Mouse (Mus musculus): ENCODE results near the gene Abhd18. TPM values are rescaled to one million over a fixed set of nuclear protein-coding genes. Genes with fewer than 3 reads are reported as not detected.

Gene Abhd18
- polyA plus RNA-seq, 1 experiment from 2014 or later: 8.6 TPM

DNA sequence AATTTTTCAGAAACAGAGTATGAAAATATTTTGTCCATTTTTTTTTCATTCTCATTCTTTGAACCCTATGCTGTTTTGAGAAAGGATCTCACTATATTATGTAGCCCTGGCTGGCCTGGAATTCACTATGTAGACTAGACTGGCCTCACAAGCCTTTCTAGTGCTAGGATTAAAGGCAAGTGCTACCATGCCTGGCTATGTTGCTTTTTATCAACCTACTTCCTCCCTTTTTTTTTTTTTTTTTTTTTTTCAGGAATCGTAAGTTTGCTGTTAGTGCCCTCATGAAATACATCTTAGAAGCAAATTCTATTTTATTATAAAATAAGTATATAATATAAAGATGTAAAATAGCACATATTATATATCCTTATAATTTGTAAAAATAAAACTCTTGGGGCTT is 108.0 kb downstream of the Abhd18 start:
- Histone ChIP-seq H3K27me3 (peaks cover 17% of the 10 kb centered on the region), H3K27ac (no peak overlapping the region), H3K4me2 (no peak overlapping the region), H3K36me3 (replicated peaks) (no peaks in the 10 kb centered on the region), H3K4me3 (replicated peaks) (no peak overlapping the region), H3K9me3 (no peaks in the 10 kb centered on the region), H3K4me1 (peaks cover 10% of the 10 kb centered on the region; the same call in 1 of the 2 replicates), H3K9ac (no peak overlapping the region)
- no peak for ATAC-seq (ENCODE audit: low FRiP score)
- WGBS: 93% methylated on average over 1 of the region's 1 CpGs

DNA sequence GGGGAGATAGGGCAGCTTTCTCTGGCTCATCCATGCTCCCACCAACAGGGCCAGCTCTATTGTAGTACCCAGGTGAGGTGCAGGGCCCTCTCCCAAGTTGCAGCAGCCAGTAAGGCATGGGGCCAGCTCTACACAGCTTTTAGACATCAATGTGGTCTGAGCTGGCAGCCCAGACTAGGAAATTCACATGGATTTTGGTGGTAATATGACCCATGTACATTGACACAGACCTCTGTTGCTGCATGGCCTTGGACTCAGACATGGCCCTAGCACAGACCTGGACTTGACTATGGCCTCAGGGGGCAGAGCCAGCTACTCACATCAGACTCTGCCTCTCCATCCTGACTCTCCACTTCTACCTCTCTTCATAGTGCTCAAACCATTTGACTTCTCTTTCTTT is 112.1 kb downstream of the Abhd18 start:
- ATAC-seq (ENCODE audit: low FRiP score): no peak
- Histone ChIP-seq H3K36me3 (replicated peaks) (no peaks in the 10 kb centered on the region), H3K9me3 (no peaks in the 10 kb centered on the region), H3K4me3 (replicated peaks) (no peak overlapping the region), H3K9ac (no peak overlapping the region), H3K4me2 (no peak overlapping the region), H3K27me3 (no peaks in the 10 kb centered on the region), H3K27ac (no peak overlapping the region), H3K4me1 (no peaks in the 10 kb centered on the region)

DNA sequence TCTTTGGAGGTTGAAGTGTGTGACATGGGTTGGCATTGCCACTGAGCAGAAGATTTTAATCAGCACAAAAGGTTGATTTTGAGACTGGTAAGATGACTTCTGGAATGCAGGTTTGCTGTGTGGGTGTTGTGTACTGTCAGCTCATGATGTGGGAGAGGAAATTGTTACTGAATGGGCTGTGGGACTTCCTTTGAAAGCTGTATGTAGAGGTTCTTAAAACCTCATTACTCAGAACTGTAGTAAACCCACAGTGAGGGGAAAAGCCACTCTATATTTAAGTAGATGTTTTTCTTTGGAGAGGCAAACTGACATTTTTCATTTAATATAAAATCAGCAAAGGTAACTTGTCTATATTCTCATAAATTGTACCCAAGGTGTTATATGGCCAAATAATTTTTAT is 134.0 kb downstream of the Abhd18 start:
- H3K27ac ChIP-seq: no peak overlapping the region
- H3K9me3 ChIP-seq: no peaks in the 10 kb centered on the region
- H3K9ac ChIP-seq: no peak overlapping the region
- no peaks in the 10 kb centered on the region for H3K27me3 ChIP-seq
- no peak overlapping the region for H3K4me2 ChIP-seq
- no peak for ATAC-seq (ENCODE audit: low FRiP score)
- no peak overlapping the region for H3K4me3 ChIP-seq (replicated peaks)
- H3K36me3 ChIP-seq (replicated peaks): no peaks in the 10 kb centered on the region
- no peaks in the 10 kb centered on the region for H3K4me1 ChIP-seq

DNA sequence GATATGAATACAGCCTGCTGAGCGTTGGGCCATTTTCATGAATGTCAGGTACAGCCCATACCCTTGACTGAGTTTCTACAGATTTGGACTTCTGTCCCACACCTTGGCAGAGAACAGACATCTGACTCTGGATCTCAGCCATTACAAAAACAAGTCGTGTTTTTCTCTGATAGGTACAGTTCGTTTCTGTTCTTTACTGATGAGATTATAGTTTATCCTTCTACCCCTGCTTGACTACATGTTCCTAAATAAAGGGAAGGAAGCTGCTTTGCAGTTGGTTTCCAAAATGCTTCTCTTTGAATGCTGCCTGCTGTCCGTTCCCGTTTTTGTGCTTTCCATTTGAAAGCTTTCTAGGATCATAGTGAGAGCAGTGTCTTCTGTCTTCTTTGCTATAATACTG is 140.8 kb downstream of the Abhd18 start:
- no peak overlapping the region for H3K9ac ChIP-seq
- H3K4me1 ChIP-seq: no peaks in the 10 kb centered on the region
- no peak for ATAC-seq (ENCODE audit: low FRiP score)
- no peak overlapping the region for H3K4me2 ChIP-seq
- WGBS: 84% methylated on average over 5 of the region's 5 CpGs
- no peaks in the 10 kb centered on the region for H3K9me3 ChIP-seq
- no peaks in the 10 kb centered on the region for H3K36me3 ChIP-seq (replicated peaks)
- H3K4me3 ChIP-seq (replicated peaks): no peak overlapping the region
- H3K27me3 ChIP-seq: no peaks in the 10 kb centered on the region
- H3K27ac ChIP-seq: no peak overlapping the region

Other genes with a start within 250 kb of the Abhd18 start
- 0.17 TPM in 1 of 2 replicates, not detected in the other for gene Slc25a31, start 138.1 kb upstream of the Abhd18 start, polyA plus RNA-seq (2016; fragmentation: Nextera tagmentation; extraction: Ambion mirVana)
- gene Hspa4l, start 102.5 kb upstream of the Abhd18 start, polyA plus RNA-seq (2016; fragmentation: Nextera tagmentation; extraction: Ambion mirVana): 58.6 and 64.7 TPM in 2 replicates
- gene Plk4, start 47.0 kb upstream of the Abhd18 start, polyA plus RNA-seq (2016; fragmentation: Nextera tagmentation; extraction: Ambion mirVana): 65.9 and 69.2 TPM in 2 replicates
- gene Mfsd8, start 84 bp upstream of the Abhd18 start, polyA plus RNA-seq (2016; fragmentation: Nextera tagmentation; extraction: Ambion mirVana): 10.5 and 11.7 TPM in 2 replicates
- gene 1700034I23Rik, start 55.6 kb downstream of the Abhd18 start, polyA plus RNA-seq (2016; fragmentation: Nextera tagmentation; extraction: Ambion mirVana): 0.13 and 0.19 TPM in 2 replicates
- 2.7 and 3.0 TPM in 2 replicates for gene Larp1b, start 102.9 kb downstream of the Abhd18 start, polyA plus RNA-seq (2016; fragmentation: Nextera tagmentation; extraction: Ambion mirVana)
- gene Pgrmc2, start 236.1 kb downstream of the Abhd18 start, polyA plus RNA-seq (2016; fragmentation: Nextera tagmentation; extraction: Ambion mirVana): 36.9 and 37.0 TPM in 2 replicates